Mouse (Mus musculus): Measurements from ENCODE around the gene Tor1b.

- TF ChIP-seq POLR2A (IDR thresholded peaks at IDR 0.05; ENCODE audit: insufficient read depth, low read depth, low read length) (no peak), CTCF (IDR thresholded peaks at IDR 0.05) (no peak), EP300 (IDR thresholded peaks at IDR 0.05; ENCODE audit: insufficient read depth, low read depth, low read length) (no peak)
Measured at GRCm38 (mm10) chr2:30937731-30938130, 15.0 kb upstream of the Tor1b start.

All from heart, adult 2 months (tissue).